Mouse (Mus musculus): Measurements from ENCODE around the gene Mid1.

Gene Mid1

GRCm38 (mm10) chrX:169685131-169685530 lies at the start of gene Mid1:
Gene Mid1 (plus strand): TSS chrX:169685199.
- DNase-seq (ENCODE audit: low read depth, low spot score) = no peak

- no peak for DNase-seq (ENCODE audit: low read depth, low spot score)
Measured at GRCm38 (mm10) chrX:169673056-169673455, 11.9 kb upstream of the Mid1 start.

- DNase-seq (ENCODE audit: low read depth, low spot score) = no peak
Measured at GRCm38 (mm10) chrX:169676313-169676712, 8.7 kb upstream of the Mid1 start.

GRCm38 (mm10) chrX:169685731-169686130 lies 732 bp downstream of the Mid1 start:
- no peak for DNase-seq (ENCODE audit: low read depth, low spot score)

- DNase-seq (ENCODE audit: low read depth, low spot score) = no peak
Measured at GRCm38 (mm10) chrX:169691217-169691616, 6.2 kb downstream of the Mid1 start.

GRCm38 (mm10) chrX:169691675-169692074 lies 6.7 kb downstream of the Mid1 start:
- DNase-seq (ENCODE audit: low read depth, low spot score) = no peak

- DNase-seq (ENCODE audit: low read depth, low spot score) = no peak
Measured at GRCm38 (mm10) chrX:169692225-169692909, 7.4 kb downstream of the Mid1 start.

GRCm38 (mm10) chrX:169704016-169704602 lies 19.1 kb downstream of the Mid1 start:
- DNase-seq (ENCODE audit: low read depth, low spot score) = no peak

GRCm38 (mm10) chrX:169723511-169723910 lies 38.5 kb downstream of the Mid1 start:
- DNase-seq (ENCODE audit: low read depth, low spot score) = no peak

- DNase-seq (ENCODE audit: low read depth, low spot score) = no peak
Measured at GRCm38 (mm10) chrX:169735387-169735969, 50.5 kb downstream of the Mid1 start.

GRCm38 (mm10) chrX:169758001-169758400 lies 73.0 kb downstream of the Mid1 start:
- no peak for DNase-seq (ENCODE audit: low read depth, low spot score)

GRCm38 (mm10) chrX:169779535-169779934 lies 94.5 kb downstream of the Mid1 start, which contains the start of gene 4933400A11Rik:
Gene 4933400A11Rik (minus strand): TSS chrX:169779635.
- no peak for DNase-seq (ENCODE audit: low read depth, low spot score)

- DNase-seq (ENCODE audit: low read depth, low spot score) = no peak
Measured at GRCm38 (mm10) chrX:169789702-169790101, 104.7 kb downstream of the Mid1 start.

GRCm38 (mm10) chrX:169792879-169793278 lies 107.9 kb downstream of the Mid1 start:
- DNase-seq (ENCODE audit: low read depth, low spot score) = no peak

- no peak for DNase-seq (ENCODE audit: low read depth, low spot score)
Measured at GRCm38 (mm10) chrX:169794421-169794820, 109.4 kb downstream of the Mid1 start.

GRCm38 (mm10) chrX:169794831-169795311 lies 109.9 kb downstream of the Mid1 start:
- no peak for DNase-seq (ENCODE audit: low read depth, low spot score)

- no peak for DNase-seq (ENCODE audit: low read depth, low spot score)
Measured at GRCm38 (mm10) chrX:169797148-169797547, 112.1 kb downstream of the Mid1 start.

GRCm38 (mm10) chrX:169798987-169799680 lies 114.1 kb downstream of the Mid1 start:
- no peak for DNase-seq (ENCODE audit: low read depth, low spot score)

GRCm38 (mm10) chrX:169800238-169800637 lies 115.2 kb downstream of the Mid1 start:
- no peak for DNase-seq (ENCODE audit: low read depth, low spot score)

GRCm38 (mm10) chrX:169805791-169806190 lies 120.8 kb downstream of the Mid1 start:
- no peak for DNase-seq (ENCODE audit: low read depth, low spot score)

GRCm38 (mm10) chrX:169807744-169808143 lies 122.7 kb downstream of the Mid1 start:
- DNase-seq (ENCODE audit: low read depth, low spot score) = no peak

GRCm38 (mm10) chrX:169811318-169811717 lies 126.3 kb downstream of the Mid1 start:
- DNase-seq (ENCODE audit: low read depth, low spot score) = no peak

All from WW6 (cell line).